Mouse (Mus musculus) WW6 (cell line): ENCODE data around the gene Lcn12.

Source experiments
- DNase-seq: peaks from one replicate; pipeline ENCODE4 v3.0.0-alpha.2; 2013; ENCODE audit warnings: low read depth, low spot score

The Lcn12 gene

GRCm38 (mm10) chr2:25493476-25493961 is at the start of gene Lcn12:
Gene Lcn12, minus strand, starts transcription at chr2:25493911.
- DNase-seq: no peak

GRCm38 (mm10) chr2:25541644-25542367 is 48.1 kb upstream of the Lcn12 start:
- no peak for DNase-seq

- no peak for DNase-seq
These were observed 46.8 kb upstream of the Lcn12 start for GRCm38 (mm10) chr2:25540541-25540948.

- DNase-seq: no peak
These were observed 42.8 kb upstream of the Lcn12 start for GRCm38 (mm10) chr2:25536531-25536930.

DNA sequence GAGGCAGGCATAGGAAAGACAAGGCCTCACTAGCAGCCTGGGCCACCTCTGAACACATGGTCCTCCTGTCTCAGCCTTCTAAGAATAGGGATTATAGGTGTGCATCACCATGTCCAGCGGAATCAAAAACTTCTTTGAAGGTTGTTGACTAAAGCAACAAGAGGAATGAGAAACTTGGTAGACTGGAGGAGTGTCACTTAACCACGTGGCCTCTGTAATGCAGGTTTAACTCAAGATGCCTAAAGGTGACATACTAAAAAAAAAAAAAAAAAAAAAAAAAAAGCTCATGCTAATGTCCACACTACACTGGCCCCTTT is 41.1 kb upstream of the Lcn12 start:
- no peak for DNase-seq

DNA sequence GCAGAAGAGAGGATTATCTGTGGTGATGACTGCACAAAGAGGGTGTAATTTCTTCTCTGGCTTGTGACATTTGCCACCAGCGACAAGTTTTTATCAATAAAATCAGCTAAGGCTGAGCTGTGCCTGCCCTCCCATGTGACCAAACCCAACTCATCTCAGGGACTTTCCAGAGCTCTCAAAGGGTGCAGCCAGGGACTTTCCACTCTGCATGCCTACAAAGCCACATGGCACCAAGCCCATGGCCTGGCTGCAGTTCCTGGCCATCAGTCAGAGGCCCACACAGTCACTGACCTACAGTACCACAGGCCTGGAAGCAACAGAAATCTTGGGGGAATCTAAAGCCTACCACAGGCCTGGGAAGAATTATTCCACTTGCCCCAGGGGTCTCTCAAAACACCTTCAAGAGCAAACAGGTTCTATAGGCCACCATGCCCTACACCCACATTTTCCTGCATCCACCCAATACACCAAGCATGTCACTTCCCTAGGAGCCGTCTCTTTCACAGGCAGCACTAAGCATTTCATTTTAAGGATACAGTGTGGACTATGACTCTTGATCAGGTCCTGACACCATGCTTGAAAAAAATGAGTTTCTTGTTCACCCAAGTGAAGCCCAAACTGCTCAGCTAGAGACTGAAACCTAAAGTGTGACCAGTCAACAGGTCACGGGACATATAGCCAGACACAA is 40.6 kb upstream of the Lcn12 start:
- no peak for DNase-seq

DNA sequence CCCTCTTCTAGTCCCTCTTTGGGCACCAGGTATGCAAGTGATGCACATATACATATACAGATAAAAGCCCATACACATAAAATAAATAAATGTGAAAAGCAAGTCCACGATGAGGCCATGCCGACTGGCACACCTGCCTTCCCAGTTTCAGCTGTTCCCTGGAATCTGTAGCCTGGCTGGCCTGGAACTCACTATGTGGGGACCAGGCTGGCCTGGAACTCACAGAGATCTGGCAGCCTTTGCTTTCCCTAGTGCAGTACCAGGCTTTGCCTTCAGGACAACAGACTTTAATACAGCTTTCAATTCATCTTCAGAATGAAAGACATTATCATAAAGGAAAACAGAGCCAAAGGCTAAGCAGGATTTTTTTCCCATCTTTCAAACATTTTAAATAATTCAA is 40.0 kb upstream of the Lcn12 start:
- no peak for DNase-seq

DNA sequence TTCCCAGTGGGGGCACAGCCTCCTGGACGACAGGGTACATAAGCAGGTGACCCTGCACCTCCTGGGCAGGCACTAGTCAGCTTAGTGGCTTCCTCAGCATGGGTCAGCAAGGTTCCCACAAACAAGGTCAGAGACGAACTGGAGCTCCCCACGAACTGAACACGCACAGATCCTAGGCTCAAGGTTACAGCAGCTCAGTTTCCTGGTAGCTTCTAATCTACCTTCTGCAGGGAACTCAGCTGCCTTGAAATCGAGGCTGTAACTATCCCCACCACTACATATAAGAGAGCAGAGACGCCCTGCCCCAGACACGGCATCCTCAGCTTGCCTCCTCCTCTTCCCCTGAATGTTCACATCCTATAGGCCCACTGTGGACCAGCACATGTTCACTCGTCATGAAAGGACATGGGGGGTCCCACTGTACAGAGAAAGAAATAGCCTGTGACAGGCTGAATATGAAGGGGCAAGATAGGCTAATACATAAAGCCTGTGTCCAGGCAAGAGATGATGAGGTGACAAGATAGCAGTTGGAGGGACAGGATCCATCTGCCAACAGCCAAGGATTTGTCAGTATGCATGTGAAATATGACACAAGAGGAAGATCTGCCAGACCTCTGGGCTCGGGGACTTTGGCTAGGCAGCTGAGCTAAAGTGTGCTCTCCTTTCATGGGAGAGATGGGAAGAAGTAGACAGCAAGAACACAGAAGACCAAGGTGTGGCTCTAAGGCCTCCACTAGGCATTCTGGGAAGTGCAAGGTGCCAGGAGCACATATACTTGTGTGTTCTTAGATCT is 33.0 kb upstream of the Lcn12 start:
- DNase-seq: no peak

GRCm38 (mm10) chr2:25509912-25510311 is 16.2 kb upstream of the Lcn12 start:
- no peak for DNase-seq

DNA sequence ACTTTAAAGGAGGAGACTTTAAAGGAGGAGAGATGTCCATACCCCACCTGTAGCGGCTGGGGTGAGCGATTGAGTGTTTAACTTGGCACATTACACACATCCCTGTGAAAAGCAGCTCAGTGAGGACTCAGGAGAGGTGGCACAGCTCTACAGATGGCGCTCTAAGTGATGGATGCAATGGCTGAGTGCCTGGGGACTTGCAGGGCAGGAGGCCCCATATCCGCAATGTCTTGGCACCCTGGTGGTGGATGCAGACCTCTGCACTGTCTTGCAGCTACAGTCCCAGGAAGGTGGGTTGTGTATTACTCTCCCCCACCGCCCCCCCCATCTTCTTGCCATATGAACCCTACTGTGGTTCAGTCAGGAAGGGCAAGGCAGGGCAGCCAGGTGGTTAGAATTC is 13.3 kb upstream of the Lcn12 start:
- no peak for DNase-seq

DNA sequence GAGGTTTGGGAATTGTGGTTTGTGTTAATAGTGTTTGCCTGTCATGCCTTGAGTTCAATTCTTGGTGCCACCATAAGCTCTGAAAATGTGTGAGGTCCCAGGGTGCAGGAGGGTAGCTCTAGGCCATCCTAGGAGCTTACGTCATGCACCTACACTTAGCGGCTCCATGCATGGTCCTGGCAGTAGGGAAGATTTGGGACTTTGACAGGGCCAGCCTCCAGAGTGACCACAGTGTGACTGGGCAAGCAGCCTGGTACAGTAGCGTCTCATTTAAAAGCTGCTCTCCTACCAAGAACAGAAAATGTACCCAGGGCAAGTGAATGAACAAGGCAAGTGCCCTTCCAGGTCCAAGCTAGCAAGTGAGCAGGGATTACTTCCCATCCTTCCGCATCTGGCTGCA is 12.1 kb upstream of the Lcn12 start:
- DNase-seq: no peak

DNA sequence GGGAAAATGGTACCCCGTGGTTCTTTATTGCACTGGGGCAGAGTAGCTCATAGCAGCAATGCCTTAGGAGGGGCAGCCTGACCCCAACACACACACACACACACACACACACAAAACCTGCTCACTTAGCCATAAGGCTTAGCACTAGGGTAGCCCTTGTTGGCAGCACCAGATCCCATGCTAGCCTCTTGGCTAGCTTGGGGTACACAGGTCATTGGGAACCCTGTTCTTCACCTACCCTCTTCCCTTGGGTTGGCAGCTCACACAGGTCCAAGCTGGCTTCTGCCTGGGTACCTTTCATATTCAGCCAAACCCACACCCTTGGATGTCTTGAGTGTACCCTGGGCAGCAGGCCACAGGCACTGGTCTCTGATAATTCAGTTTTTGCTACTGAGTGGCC is 11.3 kb upstream of the Lcn12 start:
- no peak for DNase-seq

- DNase-seq: no peak
These were observed 10.8 kb upstream of the Lcn12 start for GRCm38 (mm10) chr2:25504538-25504937.

- DNase-seq: no peak
These were observed 9.0 kb upstream of the Lcn12 start for GRCm38 (mm10) chr2:25502726-25503125.

DNA sequence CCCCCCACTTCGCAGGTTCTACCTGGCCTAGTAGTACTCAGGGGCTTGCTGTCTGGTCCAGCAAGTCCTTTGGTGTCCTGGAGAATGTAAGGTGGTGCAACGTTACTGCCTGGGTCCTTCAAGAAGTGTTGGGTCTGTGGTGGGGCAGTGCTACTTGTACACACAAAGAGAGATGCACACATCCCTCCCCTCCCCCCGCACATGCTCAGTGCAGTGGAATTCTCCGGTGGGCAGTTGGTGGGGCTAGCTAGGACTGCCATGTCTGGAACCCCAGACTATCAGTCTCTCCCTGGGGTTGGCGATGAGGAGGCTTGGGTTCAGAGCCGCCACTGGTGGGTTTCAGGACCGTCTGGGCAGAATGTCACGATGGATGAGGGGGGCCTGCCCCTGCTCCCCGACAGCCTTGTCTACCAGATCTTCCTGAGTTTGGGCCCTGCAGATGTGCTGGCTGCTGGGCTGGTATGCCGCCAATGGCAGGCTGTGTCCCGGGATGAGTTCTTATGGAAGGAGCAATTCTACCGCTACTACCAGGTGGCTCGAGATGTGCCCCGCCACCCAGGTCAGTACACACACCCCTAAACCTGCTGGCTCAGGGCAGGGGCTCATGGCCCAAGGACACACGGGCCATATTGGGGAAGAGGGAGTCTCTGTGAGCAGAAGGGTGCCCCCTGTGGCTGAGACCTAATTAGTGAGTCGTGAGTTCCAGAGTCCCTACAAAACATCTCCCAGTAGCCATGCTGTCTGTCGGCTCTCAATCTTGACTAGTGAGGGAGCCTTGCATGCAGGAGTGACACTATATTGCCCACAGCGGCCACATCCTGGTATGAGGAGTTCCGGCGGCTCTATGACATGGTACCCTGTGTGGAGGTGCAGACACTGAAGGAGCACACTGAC is 8.1 kb upstream of the Lcn12 start, which contains the start of gene C8g:
Gene C8g (minus strand): TSS at position 127 of the 894 bp plus-strand sequence.
- no peak for DNase-seq

DNA sequence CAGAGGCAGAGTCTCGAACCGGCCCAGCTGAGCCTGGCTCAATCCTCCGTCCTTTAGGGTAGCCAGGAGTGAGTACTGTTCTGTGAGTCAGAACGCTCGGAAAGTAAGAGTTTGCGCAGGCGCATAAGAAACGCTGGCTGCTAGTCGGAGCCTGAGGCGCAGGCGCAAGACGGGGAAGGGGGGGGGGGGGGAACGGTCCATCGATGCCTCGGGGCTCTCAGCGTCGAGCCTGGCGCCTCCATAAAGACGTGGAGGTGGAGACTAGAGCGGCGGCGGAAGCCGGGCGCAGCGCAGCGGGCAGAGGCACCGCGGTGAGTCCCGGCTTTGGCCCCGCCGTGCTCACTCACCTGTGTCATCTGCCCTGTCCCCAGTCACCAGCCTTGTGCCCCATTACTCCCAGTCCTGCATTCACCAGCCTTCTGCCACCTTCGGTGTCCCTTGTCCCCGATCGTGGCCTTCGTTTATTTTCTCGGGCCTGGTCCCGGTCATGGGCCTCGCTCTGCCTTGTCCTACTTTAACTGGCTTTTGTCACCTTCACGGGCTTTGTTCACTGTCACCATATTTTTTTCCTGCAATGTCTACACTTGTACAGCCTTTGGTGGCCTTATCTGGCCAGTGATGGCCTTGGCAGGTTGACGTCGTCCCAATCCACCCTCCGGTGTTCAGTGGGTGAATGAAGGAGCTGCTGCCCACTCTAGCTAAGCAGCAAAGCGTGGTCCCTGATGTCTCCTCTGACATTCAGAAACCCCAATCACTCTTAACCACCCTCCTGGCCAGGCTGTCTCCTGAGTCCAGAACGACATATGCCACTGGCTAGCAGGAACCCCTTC is 7.1 kb upstream of the Lcn12 start, which contains the start of gene Fbxw5:
Gene Fbxw5 (plus strand): TSS at position 175 of the 830 bp plus-strand sequence.
- DNase-seq: peak; percentile 86

DNA sequence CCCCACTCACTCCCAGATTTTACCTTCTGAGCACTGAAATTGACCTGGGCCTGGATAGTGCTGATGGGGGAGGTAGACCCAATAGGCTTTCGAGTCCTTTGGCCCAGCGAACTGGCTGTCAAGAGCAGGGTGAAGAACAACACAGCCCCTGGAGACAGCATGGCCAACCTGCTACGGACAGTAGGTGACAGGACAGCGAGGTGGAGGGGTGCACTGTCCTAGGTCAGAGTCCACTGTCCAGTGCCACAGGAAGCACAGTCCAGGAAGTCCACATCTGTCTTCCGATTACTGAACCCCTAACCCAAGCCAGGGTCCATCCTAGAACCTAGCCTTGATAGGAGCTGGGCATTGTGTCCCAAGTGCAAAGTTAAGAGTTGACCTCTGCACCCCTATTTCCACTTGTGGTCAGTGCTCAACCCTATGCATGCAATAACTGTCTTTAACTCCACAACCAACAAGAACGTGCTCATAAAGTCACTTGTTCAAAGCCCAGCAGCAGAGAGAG is 6.4 kb upstream of the Lcn12 start:
- no peak for DNase-seq

DNA sequence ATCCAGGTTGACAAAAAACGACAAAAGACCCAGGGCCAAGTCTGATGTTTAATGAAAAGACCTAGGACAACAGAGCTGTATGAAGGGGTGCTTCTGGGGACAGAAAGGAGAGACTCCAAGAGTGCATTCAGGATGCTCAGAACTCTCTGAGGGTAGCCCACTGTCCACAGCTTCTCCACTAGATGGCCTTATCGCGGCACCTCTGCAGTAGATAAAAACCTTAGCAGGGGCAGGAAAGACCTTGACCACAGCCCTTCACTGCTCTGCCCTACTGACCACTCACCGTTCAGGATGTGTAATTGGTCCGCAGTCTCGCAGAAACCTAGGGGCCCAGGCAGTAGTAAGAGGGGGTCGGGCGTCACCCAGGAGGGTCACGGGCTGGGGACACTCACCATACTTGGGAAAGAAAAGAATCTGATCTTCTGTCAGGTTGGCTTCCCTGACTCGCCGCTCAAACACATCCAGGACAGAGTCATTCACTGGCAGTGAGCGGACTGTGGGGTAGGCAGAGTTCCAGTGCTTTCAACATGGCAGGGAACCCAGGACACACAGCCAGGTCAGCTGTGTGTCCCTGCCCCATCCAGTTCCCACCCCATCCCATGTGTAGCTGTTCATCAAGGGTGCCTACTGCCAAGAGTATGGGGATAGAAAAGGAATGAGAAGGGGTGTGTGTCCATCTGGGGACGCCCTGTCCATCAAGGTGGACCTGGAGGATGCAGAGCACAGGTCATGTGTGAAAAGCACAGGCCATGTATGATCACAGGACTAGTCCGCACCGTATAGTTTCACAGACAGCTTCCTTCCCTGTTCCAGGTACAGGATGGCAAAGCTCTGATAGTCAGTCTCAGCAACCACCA is 5.1 kb upstream of the Lcn12 start:
- no peak for DNase-seq

DNA sequence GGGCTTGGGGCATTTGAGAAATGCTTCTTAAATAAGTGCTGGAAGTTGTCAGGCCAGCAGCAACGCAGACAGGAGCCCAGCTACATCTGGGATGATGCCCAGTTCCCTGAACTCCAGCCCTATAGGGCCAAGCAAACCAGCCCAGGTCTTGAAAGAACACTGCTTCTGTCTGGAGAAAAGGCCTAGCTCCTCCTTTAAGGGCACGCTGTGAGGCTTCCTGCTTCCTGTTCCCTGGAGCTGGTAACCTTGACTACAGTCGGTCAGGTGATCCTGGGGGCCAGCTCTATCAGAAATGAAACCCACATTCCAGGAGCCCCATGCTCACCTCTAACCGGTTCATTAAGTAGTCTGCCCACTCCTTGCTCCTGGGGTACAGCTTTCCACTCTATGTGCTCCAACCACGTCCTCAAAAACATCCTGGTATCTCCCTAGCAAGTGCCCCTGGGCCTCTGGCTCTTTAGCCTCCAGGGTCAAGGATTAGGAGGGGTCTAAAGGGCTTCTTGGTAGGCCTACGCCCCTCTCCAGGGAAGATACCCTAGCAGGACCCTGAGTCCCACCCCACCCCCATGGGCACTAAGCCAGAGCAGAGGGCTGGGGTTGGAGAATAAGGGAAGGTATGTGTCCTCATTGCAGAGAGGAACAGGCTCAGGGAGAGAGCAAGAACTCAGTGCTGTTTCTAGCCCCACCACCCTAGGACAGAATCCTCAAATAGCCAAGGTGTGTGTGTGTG is 4.3 kb upstream of the Lcn12 start:
- no peak for DNase-seq
